Mouse (Mus musculus): Measurements from ENCODE around the gene Arfip2. TPM values are rescaled to one million over a fixed set of nuclear protein-coding genes. Genes with fewer than 3 reads are reported as not detected.

Gene Arfip2
- total RNA-seq (2023): 10 to 100 TPM; 15.4 to 15.8 TPM

DNA sequence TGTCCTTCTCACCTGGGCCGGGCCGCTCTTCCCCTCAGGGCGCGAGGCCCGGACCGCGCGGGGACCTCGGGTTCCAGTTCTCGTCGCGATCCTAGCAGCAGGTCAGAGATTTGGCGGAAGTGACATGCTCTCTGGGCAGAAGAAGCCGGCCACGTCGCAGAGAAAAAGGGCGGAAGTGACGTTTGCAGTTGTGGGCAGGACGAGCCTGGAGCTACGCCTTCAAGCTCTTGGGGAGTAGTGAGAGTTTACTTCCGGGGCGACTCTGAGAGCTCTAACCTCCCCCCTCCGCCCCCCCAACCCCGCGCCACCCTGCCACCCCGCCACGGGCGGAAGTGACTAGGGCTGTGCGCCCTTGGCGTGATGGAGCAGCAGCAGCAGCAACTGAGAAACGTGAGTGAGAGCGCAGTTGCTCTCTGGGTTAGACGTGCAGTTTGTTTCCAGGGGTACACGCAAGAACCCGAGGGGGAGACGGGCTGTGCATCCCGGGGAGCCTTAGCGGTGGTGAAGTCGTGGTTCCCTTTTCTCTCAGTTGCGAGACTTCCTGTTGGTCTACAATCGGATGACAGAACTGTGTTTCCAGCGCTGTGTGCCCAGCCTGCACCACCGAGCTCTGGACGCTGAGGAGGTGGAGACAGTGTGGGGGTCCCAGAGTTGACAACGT is at the start of gene Arfip2, which contains the start of gene Gm45799:
TSS of gene Arfip2 (minus strand) at position 184 of the 661 bp plus-strand sequence.
TSS of gene Gm45799 (plus strand) at position 320 of the 661 bp plus-strand sequence.

DNA sequence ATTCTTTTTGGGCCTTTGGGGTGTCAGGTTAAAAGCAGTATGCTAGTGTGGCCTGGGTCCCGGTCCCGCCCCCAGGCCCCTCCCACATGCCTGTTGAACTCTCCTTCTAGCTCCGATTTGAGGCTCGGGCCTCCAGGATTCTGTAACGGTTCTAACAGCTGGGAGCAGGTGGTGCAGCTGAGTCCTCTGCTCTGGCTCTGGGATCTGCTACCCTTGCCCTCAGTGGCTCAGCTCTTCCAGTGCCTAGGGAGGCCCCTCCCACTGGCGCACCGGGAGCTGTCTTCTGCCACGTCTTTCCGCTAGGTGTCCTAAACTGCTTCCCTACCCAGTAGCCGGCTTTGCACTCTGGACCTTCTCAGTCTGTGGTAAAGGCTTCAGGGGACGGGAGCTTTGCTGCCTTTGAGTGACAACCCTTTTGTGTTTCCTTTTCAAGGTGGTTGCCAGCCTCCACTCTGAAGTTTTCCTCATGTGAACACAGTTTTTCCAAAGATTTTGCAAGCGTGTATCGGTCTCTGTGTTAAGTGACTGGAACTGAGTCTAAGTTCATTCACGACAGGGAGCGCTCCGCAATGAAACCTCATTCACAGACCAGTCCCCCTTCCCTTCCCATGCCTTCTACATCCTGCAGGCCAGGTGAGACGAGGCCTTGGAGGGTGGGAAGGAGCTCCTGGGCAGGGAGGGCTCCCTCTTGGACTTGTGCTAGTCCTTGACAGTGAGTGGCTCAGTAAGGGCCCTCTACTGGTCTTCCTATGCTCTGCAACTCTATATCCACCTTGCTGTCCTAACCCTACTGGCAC is 10.6 kb upstream of the Arfip2 start, which contains the start of gene Dnhd1:
TSS of gene Dnhd1 (plus strand) at position 189 of the 797 bp plus-strand sequence.

DNA sequence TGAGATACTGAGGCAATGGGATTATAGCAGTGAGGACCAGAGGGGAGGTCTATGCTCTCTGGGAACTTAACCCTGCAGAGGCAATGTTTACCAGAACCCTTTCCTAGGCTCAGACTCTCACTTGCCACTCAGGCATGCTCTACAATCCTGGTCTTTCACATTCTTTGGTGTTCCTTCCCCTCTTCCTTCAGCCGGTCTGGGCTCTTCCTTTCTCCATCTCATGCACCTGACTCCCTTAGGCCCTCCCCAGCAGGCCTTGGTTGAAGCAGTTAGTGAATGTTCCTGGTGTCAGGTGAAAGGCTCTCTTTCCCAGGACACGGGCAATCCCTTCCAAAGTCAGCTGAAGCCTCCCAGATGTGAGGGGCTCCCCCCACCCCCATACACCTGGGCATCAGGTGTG is 460 bp downstream of the Arfip2 start, which contains the start of gene Timm10b:
TSS of gene Timm10b (plus strand) at position 301 of the 400 bp plus-strand sequence.

DNA sequence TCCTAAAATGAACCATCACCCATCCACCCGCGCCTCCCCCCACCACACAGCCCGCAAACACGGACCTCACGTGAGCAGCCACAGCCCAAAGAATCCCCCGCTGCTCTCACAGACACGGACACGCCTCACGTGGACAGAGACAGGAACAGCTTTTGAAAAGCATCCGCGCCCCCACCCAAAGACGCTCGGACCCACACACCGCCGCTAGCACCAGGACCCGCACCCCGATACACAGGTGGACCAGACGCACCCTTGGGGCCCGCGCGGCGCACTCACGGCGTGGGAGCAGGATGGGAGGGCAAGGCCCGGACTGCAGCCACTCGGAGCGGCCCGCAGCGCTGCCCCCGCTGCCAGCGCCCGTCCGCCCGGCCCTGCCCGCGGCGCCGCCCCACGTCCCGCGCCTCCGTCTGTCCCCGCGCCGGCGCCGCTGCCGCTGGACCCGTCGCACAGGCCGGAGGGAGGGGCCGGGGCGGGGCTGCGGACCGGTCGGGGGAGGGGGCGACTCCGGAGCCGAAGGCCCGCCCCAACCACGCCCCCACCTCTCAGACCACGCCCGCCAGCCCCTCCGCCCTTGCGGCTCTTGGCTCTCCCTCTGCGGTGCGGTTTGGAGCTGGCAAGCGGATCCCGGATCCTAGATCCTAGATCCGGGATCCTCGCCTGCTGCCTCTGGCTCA is 7.0 kb downstream of the Arfip2 start, which contains the start of gene Trim3:
TSS of gene Trim3 (minus strand) at position 445 of the 674 bp plus-strand sequence.

Other genes starting within 250 kb of the Arfip2 start
- gene Fam160a2, start 240.4 kb downstream of the Arfip2 start, total RNA-seq (2023): 100 to 1,000 TPM; 170 to 172 TPM
- under 1 TPM; 0.31 to 0.64 TPM for gene Cnga4, start 235.8 kb downstream of the Arfip2 start, total RNA-seq (2023)
- not detected for gene Cckbr, start 214.7 kb downstream of the Arfip2 start, total RNA-seq (2023)
- gene Cavin3, start 158.1 kb downstream of the Arfip2 start, total RNA-seq (2023): not detected
- gene Smpd1, start 86.1 kb downstream of the Arfip2 start, total RNA-seq (2023): 10 to 100 TPM; 18.9 to 23.0 TPM
- 1 to 10 TPM; 1.0 to 1.4 TPM for gene Apbb1, start 58.8 kb downstream of the Arfip2 start, total RNA-seq (2023)
- not detected for gene Hpx, start 40.3 kb downstream of the Arfip2 start, total RNA-seq (2023)
- gene Trim3, start 6.8 kb downstream of the Arfip2 start, total RNA-seq (2023): 10 to 100 TPM; 16.4 to 22.6 TPM
- gene Timm10b, start 360 bp downstream of the Arfip2 start, total RNA-seq (2023): 100 to 1,000 TPM; 104 to 111 TPM
- gene Gm45799, start 136 bp upstream of the Arfip2 start, total RNA-seq (2023): 10 to 100 TPM in 1 of 2 experiments, 1 to 10 TPM in 1; 5.0 to 12.6 TPM
- 1 to 10 TPM; 4.7 to 6.0 TPM for gene Dnhd1, start 10.4 kb upstream of the Arfip2 start, total RNA-seq (2023)
- gene Ilk, start 96.2 kb upstream of the Arfip2 start, total RNA-seq (2023): 100 to 1,000 TPM; 159 to 160 TPM
- gene Rrp8, start 97.0 kb upstream of the Arfip2 start, total RNA-seq (2023): 1 to 10 TPM; 9.4 to 9.6 TPM
- 100 to 1,000 TPM; 127 to 143 TPM for gene Taf10, start 103.9 kb upstream of the Arfip2 start, total RNA-seq (2023)
- 10 to 100 TPM; 47.8 to 55.0 TPM for gene Tpp1, start 111.8 kb upstream of the Arfip2 start, total RNA-seq (2023)
- under 1 TPM; 0.04 to 0.11 TPM for gene Dchs1, start 147.2 kb upstream of the Arfip2 start, total RNA-seq (2023)
- 10 to 100 TPM; 35.0 to 37.0 TPM for gene Mrpl17, start 170.7 kb upstream of the Arfip2 start, total RNA-seq (2023)

Data from neutrophil, adult 83 days (primary cell).